Comparison of ENCODE assay signal across 25 mouse cellular contexts in genomic region chr10:61267378-61267777, GRCm38 (mm10). TPM values are rescaled to one million over a fixed set of nuclear protein-coding genes. Genes with fewer than 3 reads are reported as not detected.
"Had no signal": no experiment of that assay in that cellular context is flagged by ENCODE, and none has a peak within 500 bp of the region (broad histone marks: within the 10 kb centered on the region; RNA-seq: fewer than 3 reads in every experiment).

No protein-coding gene starts in this region.

- ATAC-seq: midbrain, embryonic 16.5 days had no signal

- H3K4me3 ChIP-seq: kidney, embryonic 15.5 days; left cerebral cortex, adult 2 months; liver, embryonic 13.5 days; midbrain, embryonic 12.5 days; myocyte had no signal

- H3K36me3 ChIP-seq: kidney, embryonic 15.5 days; liver, embryonic 13.5 days; midbrain, embryonic 12.5 days had no signal

- H3K9me3 ChIP-seq: kidney, embryonic 15.5 days; liver, embryonic 13.5 days; midbrain, embryonic 12.5 days had no signal

- H3K27ac ChIP-seq: kidney, embryonic 15.5 days; left cerebral cortex, adult 2 months; liver, embryonic 13.5 days; macrophage; midbrain, embryonic 12.5 days had no signal

- H3K4me2 ChIP-seq: kidney, embryonic 15.5 days; liver, embryonic 13.5 days; midbrain, embryonic 12.5 days had no signal

- H3K4me1 ChIP-seq: liver, embryonic 13.5 days; midbrain, embryonic 12.5 days had no signal

- H3K9ac ChIP-seq: kidney, embryonic 15.5 days; liver, embryonic 13.5 days; midbrain, embryonic 12.5 days had no signal

- DNase-seq: kidney, adult 11 months; kidney, adult 8-10 months; kidney, postnatal 10 days; kidney, postnatal 4 days; liver, embryonic 13.5 days; lung, adult 2 months; lung, postnatal 14 days; thymus, adult 18-20 months; thymus, postnatal 36 days had no signal

RNA-seq across cellular contexts. Expression of gene Prf1, which starts 30.3 kb away (rescaled TPM):
- total RNA-seq: layer of hippocampus, adult 18-20 months; layer of hippocampus, postnatal 14 days; left cerebral cortex, adult 2 months; left cerebral cortex, postnatal 10 days; left cerebral cortex, postnatal 36 days had no signal
- polyA plus RNA-seq: kidney, embryonic 15.5 days; limb, embryonic 11.5 days; limb, embryonic 14.5 days; liver, embryonic 13.5 days; macrophage; midbrain, embryonic 12.5 days; midbrain, embryonic 16.5 days; neural tube, embryonic 11.5 days; neural tube, embryonic 14.5 days; stomach, embryonic 16.5 days; testis, adult 2 months had no signal
